ENCODE assay signal across 32 mouse cellular contexts in genomic region chr9:72851541-72851940, GRCm38 (mm10). TPM values are rescaled to one million over a fixed set of nuclear protein-coding genes. Genes with fewer than 3 reads are reported as not detected.
"Had no signal": no experiment of that assay in that cellular context is flagged by ENCODE, and none has a peak within 500 bp of the region (broad histone marks: within the 10 kb centered on the region; RNA-seq: fewer than 3 reads in every experiment).

No protein-coding gene starts in this region.

- H3K4me2 ChIP-seq: limb, embryonic 12.5 days; limb, embryonic 13.5 days; limb, embryonic 15.5 days; liver, embryonic 11.5 days; liver, embryonic 12.5 days; liver, embryonic 13.5 days; liver, embryonic 15.5 days; lung, embryonic 14.5 days; lung, embryonic 15.5 days; midbrain, embryonic 11.5 days; midbrain, embryonic 12.5 days; midbrain, embryonic 13.5 days; midbrain, embryonic 15.5 days; neural tube, embryonic 12.5 days had no signal

- H3K9ac ChIP-seq: limb, embryonic 12.5 days; limb, embryonic 13.5 days; limb, embryonic 15.5 days; liver, embryonic 12.5 days; liver, embryonic 13.5 days; liver, embryonic 14.5 days; liver, embryonic 15.5 days; liver, postnatal 0 days; lung, embryonic 14.5 days; lung, embryonic 15.5 days; midbrain, embryonic 12.5 days; midbrain, embryonic 13.5 days; midbrain, embryonic 15.5 days; neural tube, embryonic 12.5 days had no signal

- H3K4me3 ChIP-seq: limb, embryonic 10.5 days; limb, embryonic 12.5 days; limb, embryonic 13.5 days; limb, embryonic 15.5 days; liver, embryonic 12.5 days; liver, embryonic 13.5 days; liver, embryonic 15.5 days; lung, embryonic 15.5 days; midbrain, embryonic 10.5 days; midbrain, embryonic 12.5 days; midbrain, embryonic 13.5 days; midbrain, embryonic 15.5 days; myocyte; neural tube, embryonic 12.5 days had no signal

- ATAC-seq: liver, embryonic 12.5 days; liver, postnatal 0 days; lung, postnatal 0 days; midbrain, embryonic 13.5 days; midbrain, embryonic 15.5 days; midbrain, embryonic 16.5 days had no signal

- H3K36me3 ChIP-seq: limb, embryonic 13.5 days; limb, embryonic 15.5 days; liver, embryonic 13.5 days; liver, embryonic 15.5 days; lung, embryonic 15.5 days; midbrain, embryonic 15.5 days had no signal

- H3K4me1 ChIP-seq: limb, embryonic 10.5 days; limb, embryonic 15.5 days; liver, embryonic 12.5 days; liver, embryonic 13.5 days; liver, embryonic 15.5 days; megakaryocyte, embryonic 14.5 days had no signal

- H3K9me3 ChIP-seq: limb, embryonic 10.5 days; limb, embryonic 12.5 days; limb, embryonic 13.5 days; limb, embryonic 15.5 days; liver, embryonic 12.5 days; liver, embryonic 13.5 days; liver, embryonic 15.5 days; lung, embryonic 15.5 days; midbrain, embryonic 12.5 days; midbrain, embryonic 13.5 days; midbrain, embryonic 15.5 days had no signal

- H3K27me3 ChIP-seq: limb, embryonic 12.5 days; limb, embryonic 13.5 days; limb, embryonic 15.5 days; liver, embryonic 12.5 days; liver, embryonic 13.5 days; liver, embryonic 15.5 days; lung, embryonic 15.5 days; midbrain, embryonic 12.5 days; neural tube, embryonic 12.5 days had no signal

- H3K27ac ChIP-seq: limb, embryonic 10.5 days; limb, embryonic 12.5 days; limb, embryonic 13.5 days; limb, embryonic 15.5 days; liver, embryonic 12.5 days; liver, embryonic 13.5 days; liver, embryonic 14.5 days; liver, embryonic 15.5 days; lung, embryonic 15.5 days; macrophage; midbrain, embryonic 10.5 days; midbrain, embryonic 12.5 days; midbrain, embryonic 13.5 days; midbrain, embryonic 15.5 days; neural tube, embryonic 12.5 days had no signal

- DNase-seq: left cerebral cortex, postnatal 4 days; liver; liver, embryonic 13.5 days; liver, postnatal 0 days; lung, adult 18-20 months; lung, adult 2 months; lung, embryonic 14.5 days; lung, postnatal 10 days; lung, postnatal 14 days; lung, postnatal 36 days; lung, postnatal 4 days; midbrain, embryonic 14.5 days had no signal

RNA-seq across cellular contexts. Expression of gene Prtg, which starts 44.9 kb away (rescaled TPM):
- polyA plus RNA-seq: macrophage had no signal
